Mouse (Mus musculus): Measurements from ENCODE around the gene Ccnb2.

- TF ChIP-seq MAX (IDR thresholded peaks at IDR 0.05; ENCODE audit: low read depth): no peak
- TF ChIP-seq SRF (IDR thresholded peaks at IDR 0.05; ENCODE audit: control insufficient read depth, insufficient read length, low read depth): no peak
- no peak for TF ChIP-seq USF1 (IDR thresholded peaks at IDR 0.05; ENCODE audit: low read depth)
- no peak for TF ChIP-seq TCF12 (IDR thresholded peaks at IDR 0.05; ENCODE audit: insufficient read depth, poor library complexity, severe bottlenecking)
Observed at GRCm38 (mm10) chr9:70422661-70423060, 1.3 kb upstream of the Ccnb2 start.

All from myocyte (in vitro differentiated cells).